Mouse (Mus musculus) liver, postnatal 0 days (tissue): ENCODE results near the gene 4930535I16Rik. TPM values are rescaled to one million over a fixed set of nuclear protein-coding genes. Genes with fewer than 3 reads are reported as not detected.
A peak's percentile ranks its signal among the peaks of the same experiment; 100 is the strongest.

ENCODE experiments used
- ATAC-seq: fragments of 200-750 bp; cut with Nextera tagmentation; 2 replicates; pipeline ENCODE4 v1.8.0; 2017; ENCODE audit warnings: mild to moderate bottlenecking, moderate library complexity
- DNase-seq: peaks from one replicate; pipeline ENCODE4 v3.0.0-alpha.2; 2016
- H3K27ac ChIP-seq: fragments of 300-500 bp; sonication (generic); 2 replicates; pipeline ENCODE4 v1.5.1; 2014; ENCODE audit warnings: antibody characterized with exemption, moderate library complexity, mild to moderate bottlenecking, low read depth
- H3K27me3 ChIP-seq: fragments of 300-500 bp; sonication (generic); 2 replicates; pipeline ENCODE4 v1.6.1; 2014; ENCODE audit warnings: low read length, control low read depth, mixed read lengths; ENCODE audit not compliant: insufficient read depth
- H3K36me3 ChIP-seq: fragments of 300-500 bp; sonication (generic); replicated peaks from 2 replicates; pipeline ENCODE4 v1.6.1; 2014; ENCODE audit warnings: mild to moderate bottlenecking, control low read depth, low read length, moderate library complexity, mixed read lengths; ENCODE audit not compliant: insufficient read depth
- H3K4me1 ChIP-seq: fragments of 300-500 bp; sonication (generic); 2 replicates; pipeline ENCODE4 v1.6.1; 2014; ENCODE audit warnings: antibody characterized with exemption, mild to moderate bottlenecking, control low read depth; ENCODE audit not compliant: insufficient read depth
- H3K4me2 ChIP-seq: fragments of 300-500 bp; sonication (generic); 2 replicates; pipeline ENCODE4 v1.6.1; 2014; ENCODE audit warnings: low read depth, mild to moderate bottlenecking, low read length, moderate library complexity, mixed read lengths
- H3K4me3 ChIP-seq: fragments of 300-500 bp; sonication (generic); 2 replicates; pipeline ENCODE4 v1.5.1; 2014; ENCODE audit warnings: low read depth, low read length
- H3K9ac ChIP-seq: fragments of 300-500 bp; sonication (generic); replicated peaks from 2 replicates; pipeline ENCODE4 v1.6.1; 2014; ENCODE audit warnings: mild to moderate bottlenecking, moderate library complexity
- H3K9me3 ChIP-seq: fragments of 300-500 bp; sonication (generic); 2 replicates; pipeline ENCODE4 v1.6.1; 2016; ENCODE audit warnings: mild to moderate bottlenecking, control low read depth, low read length, mixed read lengths
- CTCF ChIP-seq: sonication (generic); IDR thresholded peaks from 2 replicates; pipeline ENCODE4 v1.5.1; 2016; ENCODE audit warnings: antibody characterized with exemption, low read depth
- EP300 ChIP-seq: IDR thresholded peaks from 2 replicates; pipeline ENCODE4 v1.6.1; 2016; ENCODE audit warnings: antibody characterized with exemption, low read depth, mild to moderate bottlenecking
- WGBS: fragments of 180-500 bp; shearing (Covaris S2); extraction: QIAGEN DNeasy Blood & Tissue Kit; methylation state at CpG from one replicate; pipeline ENCODE4 v1.1.7; 2014; ENCODE audit not compliant: insufficient replicate concordance; 5-methylcytosine and 5-hydroxymethylcytosine counted together
- polyA plus RNA-seq: library from polyadenylated mRNA; unstranded; fragments of >200 nt; fragmentation: Nextera tagmentation; extraction: Ambion mirVana; gene quantifications from 2 replicates; pipeline ENCODE4 v1.2.1, GENCODE M21; 2015

4930535I16Rik gene
- polyA plus RNA-seq, 1 experiment from 2014 or later: not detected

DNA sequence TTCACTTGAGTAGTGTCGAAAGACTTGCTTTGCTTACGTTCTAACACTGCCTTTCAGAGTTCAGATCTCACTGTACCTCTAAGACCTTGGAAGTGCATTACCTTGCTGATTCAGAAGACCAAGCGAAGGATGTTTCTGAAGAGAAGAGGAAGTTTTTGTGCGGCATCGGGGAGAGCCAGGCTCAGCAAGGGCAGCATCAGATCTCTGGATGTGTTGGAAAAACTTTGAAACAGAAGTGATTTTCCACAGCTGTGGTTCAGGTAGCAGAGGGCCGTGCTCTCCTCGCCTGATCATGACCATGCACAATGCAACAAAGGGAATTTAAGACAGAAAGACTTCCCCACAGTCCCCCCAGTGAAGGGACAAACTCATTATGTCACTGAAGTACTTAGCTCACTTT is 18.2 kb upstream of the 4930535I16Rik start:
- Histone ChIP-seq H3K9ac (no peak overlapping the region), H3K4me3 (no peak overlapping the region), H3K4me1 (no peaks in the 10 kb centered on the region), H3K27ac (no peak overlapping the region), H3K27me3 (no peaks in the 10 kb centered on the region), H3K9me3 (no peaks in the 10 kb centered on the region), H3K4me2 (no peak overlapping the region), H3K36me3 (peaks cover 50% of the 10 kb centered on the region)
- no peak for DNase-seq
- 90% methylated on average over 7 of the region's 7 CpGs for WGBS
- ATAC-seq: no peak
- no peak for TF ChIP-seq CTCF
- TF ChIP-seq EP300: no peak

DNA sequence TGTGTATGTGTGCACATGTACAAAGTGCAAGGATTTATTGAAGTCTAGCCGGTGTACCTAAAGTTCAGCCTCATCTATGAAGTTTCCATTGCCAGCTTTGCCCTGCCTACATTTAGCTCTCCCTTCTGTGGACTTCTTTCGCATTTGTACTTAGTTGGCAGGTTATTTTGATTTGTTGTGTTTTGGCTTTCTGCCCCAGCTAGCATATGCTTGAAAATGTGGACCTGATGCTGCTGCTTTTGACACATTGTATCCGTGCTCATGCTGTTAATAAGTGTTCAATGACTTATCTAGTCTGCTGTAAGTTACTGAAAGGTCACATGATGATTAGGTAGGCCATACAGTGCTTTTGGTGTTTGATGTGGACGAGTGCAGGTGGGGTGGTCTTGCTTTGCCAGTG is 16.5 kb upstream of the 4930535I16Rik start:
- ATAC-seq: peak; percentile 29; the same call in 1 of the 2 replicates

DNA sequence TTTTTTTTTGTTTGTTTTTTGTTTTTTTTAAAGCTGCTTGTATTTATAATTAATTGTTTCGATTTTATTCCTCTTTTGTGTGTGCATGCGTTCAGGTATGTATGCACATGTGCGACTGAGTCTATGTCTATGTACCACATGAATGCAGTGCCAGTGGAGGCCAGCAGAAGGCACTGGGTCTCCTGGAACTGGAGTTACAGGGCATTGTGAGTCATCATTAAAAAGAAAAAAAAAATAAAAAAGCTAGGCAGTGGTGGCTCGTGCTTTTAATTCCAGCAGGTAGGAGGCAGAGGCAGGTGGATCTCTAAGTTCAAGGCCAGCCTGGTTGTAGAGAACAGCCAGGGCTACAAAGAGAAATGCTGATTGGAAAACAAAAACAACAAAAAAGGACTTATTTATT is 12.2 kb upstream of the 4930535I16Rik start:
- TF ChIP-seq EP300 (no peak), CTCF (no peak)
- H3K27me3 ChIP-seq: no peaks in the 10 kb centered on the region
- no peaks in the 10 kb centered on the region for H3K4me1 ChIP-seq
- H3K4me2 ChIP-seq: no peak overlapping the region
- peaks cover 69% of the 10 kb centered on the region for H3K36me3 ChIP-seq
- DNase-seq (no peak), ATAC-seq (no peak)
- WGBS: 81% methylated on average over 4 of the region's 4 CpGs
- no peak overlapping the region for H3K4me3 ChIP-seq
- no peak overlapping the region for H3K9ac ChIP-seq
- no peak overlapping the region for H3K27ac ChIP-seq
- no peaks in the 10 kb centered on the region for H3K9me3 ChIP-seq

More for the DNA sequence above, 16.5 kb upstream of the 4930535I16Rik start:
- no peaks in the 10 kb centered on the region for H3K4me1 ChIP-seq
- H3K4me2 ChIP-seq: no peak overlapping the region
- H3K4me3 ChIP-seq: no peak overlapping the region
- DNase-seq: no peak
- peaks cover 65% of the 10 kb centered on the region for H3K36me3 ChIP-seq
- no peak for TF ChIP-seq EP300
- no peak for TF ChIP-seq CTCF
- no peak overlapping the region for H3K27ac ChIP-seq
- H3K27me3 ChIP-seq: no peaks in the 10 kb centered on the region
- H3K9ac ChIP-seq: no peak overlapping the region
- H3K9me3 ChIP-seq: no peaks in the 10 kb centered on the region
- 77% methylated on average over 4 of the region's 4 CpGs for WGBS

DNA sequence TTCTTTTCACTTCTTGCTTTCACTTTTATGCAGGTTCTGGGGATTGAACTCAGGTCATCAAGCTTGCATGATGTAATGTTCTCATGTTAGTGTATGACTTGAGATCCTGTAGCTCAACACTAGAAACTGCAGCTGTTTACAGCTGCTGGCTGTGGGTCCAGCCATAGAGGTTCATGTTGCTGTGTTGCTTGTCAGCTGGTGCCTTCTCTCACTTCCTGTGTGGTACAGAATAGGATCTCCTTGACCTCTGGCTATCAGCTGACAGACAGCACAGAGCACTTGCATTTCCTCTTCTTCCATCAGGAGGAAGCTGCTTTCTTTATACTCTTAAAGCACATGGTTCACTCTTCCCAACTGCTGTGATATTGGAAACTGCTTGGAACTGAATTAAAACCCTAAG is 10.1 kb upstream of the 4930535I16Rik start:
- no peaks in the 10 kb centered on the region for H3K27me3 ChIP-seq
- peaks cover 64% of the 10 kb centered on the region for H3K36me3 ChIP-seq
- peak; percentile 86 for ATAC-seq
- no peaks in the 10 kb centered on the region for H3K9me3 ChIP-seq
- no peak for DNase-seq
- H3K9ac ChIP-seq: no peak overlapping the region
- no peaks in the 10 kb centered on the region for H3K4me1 ChIP-seq
- H3K4me2 ChIP-seq: no peak overlapping the region
- H3K4me3 ChIP-seq: no peak overlapping the region
- no peak overlapping the region for H3K27ac ChIP-seq
- TF ChIP-seq EP300: peak; percentile 49; the same call in 1 of the 2 replicates
- TF ChIP-seq CTCF: no peak

DNA sequence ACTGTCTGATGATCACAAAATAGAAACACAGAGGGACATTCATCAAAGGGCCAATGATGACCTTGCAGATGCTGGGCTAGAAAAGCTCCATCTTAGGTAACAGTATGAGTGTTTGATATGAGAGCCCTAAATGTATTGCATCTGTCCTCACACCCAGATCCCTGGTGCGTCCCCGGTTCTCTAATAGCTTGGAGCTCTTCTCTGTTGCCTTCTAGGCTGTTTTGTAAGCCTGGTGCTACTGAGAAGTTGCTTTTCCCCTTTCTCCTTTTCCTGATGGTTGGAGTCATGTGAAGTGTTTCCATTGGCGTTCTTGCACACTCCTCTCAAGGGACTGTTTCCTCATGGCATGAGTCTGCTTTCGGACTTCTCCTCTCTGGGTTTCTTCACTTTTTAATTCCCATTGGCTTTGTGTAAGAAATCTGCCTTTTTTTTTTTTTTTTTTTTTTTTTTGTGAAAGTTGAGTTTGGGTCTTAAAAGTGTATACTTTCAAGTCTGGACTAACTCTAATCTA is 3.3 kb upstream of the 4930535I16Rik start:
- DNase-seq (no peak), ATAC-seq (no peak)
- Histone ChIP-seq H3K4me3 (no peak overlapping the region), H3K9ac (no peak overlapping the region), H3K36me3 (peaks cover 42% of the 10 kb centered on the region), H3K27ac (0 out of 2 replicates have a peak overlapping the region, but pooled peaks have one; percentile 2), H3K4me1 (peaks cover 26% of the 10 kb centered on the region), H3K9me3 (no peaks in the 10 kb centered on the region), H3K4me2 (no peak overlapping the region), H3K27me3 (no peaks in the 10 kb centered on the region)
- WGBS: 78% methylated on average over 4 of the region's 4 CpGs
- TF ChIP-seq EP300 (no peak), CTCF (no peak)

DNA sequence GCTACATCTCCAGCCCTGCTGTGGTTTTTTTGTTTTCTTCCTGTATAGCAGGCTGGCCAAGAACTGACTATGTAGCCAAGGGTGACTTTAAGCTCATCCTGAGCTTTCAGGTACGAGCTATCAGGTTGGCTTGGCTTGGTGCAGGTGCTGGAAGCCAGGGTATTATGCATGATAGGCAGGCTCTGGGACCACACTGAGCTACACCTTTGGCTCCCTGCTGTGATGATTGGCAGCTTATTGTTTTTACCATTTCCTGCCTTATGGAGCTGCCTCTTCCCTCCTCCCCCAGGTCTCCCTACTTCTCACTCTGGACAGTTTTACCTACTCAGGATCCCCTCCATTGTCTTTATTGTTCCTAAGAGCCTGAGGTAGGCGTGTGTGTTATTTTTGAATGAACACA is 1.0 kb upstream of the 4930535I16Rik start:
- no peaks in the 10 kb centered on the region for H3K9me3 ChIP-seq
- no peak overlapping the region for H3K27ac ChIP-seq
- no peaks in the 10 kb centered on the region for H3K27me3 ChIP-seq
- H3K36me3 ChIP-seq: peaks cover 25% of the 10 kb centered on the region
- H3K4me1 ChIP-seq: peaks cover 27% of the 10 kb centered on the region
- peak overlapping the region; percentile 95 for H3K9ac ChIP-seq
- TF ChIP-seq CTCF (no peak), EP300 (no peak)
- peak overlapping the region; percentile 99; the same call in 1 of the 2 replicates for H3K4me3 ChIP-seq
- WGBS: 61% methylated on average over 2 of the region's 2 CpGs
- DNase-seq: no peak
- H3K4me2 ChIP-seq: peak overlapping the region; percentile 86
- ATAC-seq: no peak
